Mouse (Mus musculus): ENCODE results near the gene Plpp1. TPM values are rescaled to one million over a fixed set of nuclear protein-coding genes. Genes with fewer than 3 reads are reported as not detected.

Gene Plpp1
- polyA plus RNA-seq, 2 experiments, result 16.5 to 32.7 TPM

GRCm38 (mm10) chr13:112805529-112805928, 4.9 kb downstream of the Plpp1 start:
- no peak for DNase-seq (ENCODE audit: low read depth in 3 of 3, low spot score in 3 of 3)
- Histone ChIP-seq H3K27ac (no peak overlapping the region; the same call in 1 of the 2 replicates), H3K4me1 (replicated peaks; ENCODE audit: control insufficient read depth in 2 of 2, insufficient read depth in 2 of 2, low read length in 1 of 2) (peaks cover 35 to 36% of the 10 kb centered on the region in 2 experiments)

GRCm38 (mm10) chr13:112807936-112808667, 7.5 kb downstream of the Plpp1 start:
- ATAC-seq (ENCODE audit: insufficient read depth) (peak; percentile 90), DNase-seq (ENCODE audit: low read depth in 3 of 3, low spot score in 3 of 3) (peak; percentile 64 to 71 (median 68))
- Histone ChIP-seq H3K27me3 (ENCODE audit: control insufficient read depth, insufficient read depth, low read length) (no peaks in the 10 kb centered on the region), H3K9me3 (ENCODE audit: control insufficient read depth, low read length) (no peaks in the 10 kb centered on the region), H3K9ac (replicated peaks) (peak overlapping the region; percentile 10; the same call in 1 of the 2 replicates), H3K4me3 (ENCODE audit: insufficient read depth in 1 of 2, low read depth in 2 of 2, low read length in 2 of 2) (no peak overlapping the region), H3K27ac (peak overlapping the region; percentile 64), H3K36me3 (replicated peaks; ENCODE audit: control insufficient read depth, insufficient read depth, low read depth) (peaks cover 22% of the 10 kb centered on the region), H3K4me1 (replicated peaks; ENCODE audit: control insufficient read depth in 2 of 2, insufficient read depth in 2 of 2, low read length in 1 of 2) (peaks cover 40 to 45% of the 10 kb centered on the region in 2 experiments), H3K4me2 (ENCODE audit: low read depth) (peak overlapping the region; percentile 53)
- 37% methylated on average over 10 of the region's 10 CpGs for WGBS (ENCODE audit: insufficient replicate concordance)
- TF ChIP-seq EP300 (IDR thresholded peaks at IDR 0.05; ENCODE audit: low read depth) (peak; percentile 79), CTCF (IDR thresholded peaks at IDR 0.05; ENCODE audit: low read depth) (no peak)

More at GRCm38 (mm10) chr13:112805529-112805928, 4.9 kb downstream of the Plpp1 start:
- no peak overlapping the region for H3K4me3 ChIP-seq (ENCODE audit: insufficient read depth in 1 of 2, low read depth in 2 of 2, low read length in 2 of 2)
- no peaks in the 10 kb centered on the region for H3K27me3 ChIP-seq (ENCODE audit: control insufficient read depth, insufficient read depth, low read length)
- no peak overlapping the region for H3K9ac ChIP-seq (replicated peaks)
- peaks cover 22% of the 10 kb centered on the region for H3K36me3 ChIP-seq (replicated peaks; ENCODE audit: control insufficient read depth, insufficient read depth, low read depth)
- no peak overlapping the region for H3K4me2 ChIP-seq (ENCODE audit: low read depth)
- no peaks in the 10 kb centered on the region for H3K9me3 ChIP-seq (ENCODE audit: control insufficient read depth, low read length)
- ATAC-seq (ENCODE audit: insufficient read depth), result no peak
- no peak for TF ChIP-seq CTCF (IDR thresholded peaks at IDR 0.05; ENCODE audit: low read depth)
- TF ChIP-seq EP300 (IDR thresholded peaks at IDR 0.05; ENCODE audit: low read depth), result peak; percentile 27; the same call in 1 of the 2 replicates
- WGBS (ENCODE audit: insufficient replicate concordance), result 83% methylated on average over 3 of the region's 3 CpGs

- no peaks in the 10 kb centered on the region for H3K27me3 ChIP-seq (ENCODE audit: control insufficient read depth, insufficient read depth, low read length)
- H3K9ac ChIP-seq (replicated peaks), result peak overlapping the region; percentile 39
- peaks cover 22% of the 10 kb centered on the region for H3K36me3 ChIP-seq (replicated peaks; ENCODE audit: control insufficient read depth, insufficient read depth, low read depth)
- ATAC-seq (ENCODE audit: insufficient read depth) (peak; percentile 30; the same call in 1 of the 2 replicates), DNase-seq (ENCODE audit: low read depth in 3 of 3, low spot score in 3 of 3) (no peak)
- H3K27ac ChIP-seq, result peak overlapping the region; percentile 64
- peak overlapping the region; percentile 48 for H3K4me2 ChIP-seq (ENCODE audit: low read depth)
- TF ChIP-seq EP300 (IDR thresholded peaks at IDR 0.05; ENCODE audit: low read depth) (peak; percentile 48), CTCF (IDR thresholded peaks at IDR 0.05; ENCODE audit: low read depth) (no peak)
- H3K4me3 ChIP-seq (ENCODE audit: insufficient read depth in 1 of 2, low read depth in 2 of 2, low read length in 2 of 2), result no peak overlapping the region
- H3K9me3 ChIP-seq (ENCODE audit: control insufficient read depth, low read length), result no peaks in the 10 kb centered on the region
- H3K4me1 ChIP-seq (replicated peaks; ENCODE audit: control insufficient read depth in 2 of 2, insufficient read depth in 2 of 2, low read length in 1 of 2), result peaks cover 40 to 45% of the 10 kb centered on the region in 2 experiments
- WGBS (ENCODE audit: insufficient replicate concordance), result 46% methylated on average over 7 of the region's 7 CpGs
These were observed 9.1 kb downstream of the Plpp1 start for GRCm38 (mm10) chr13:112809504-112810247.

- Histone ChIP-seq H3K4me3 (ENCODE audit: insufficient read depth in 1 of 2, low read depth in 2 of 2, low read length in 2 of 2) (no peak overlapping the region), H3K4me2 (ENCODE audit: low read depth) (peak overlapping the region; percentile 48), H3K27ac (peak overlapping the region; percentile 64), H3K9ac (replicated peaks) (peak overlapping the region; percentile 23), H3K9me3 (ENCODE audit: control insufficient read depth, low read length) (no peaks in the 10 kb centered on the region), H3K4me1 (replicated peaks; ENCODE audit: control insufficient read depth in 2 of 2, insufficient read depth in 2 of 2, low read length in 1 of 2) (peaks cover 40 to 45% of the 10 kb centered on the region in 2 experiments), H3K36me3 (replicated peaks; ENCODE audit: control insufficient read depth, insufficient read depth, low read depth) (peaks cover 22% of the 10 kb centered on the region), H3K27me3 (ENCODE audit: control insufficient read depth, insufficient read depth, low read length) (no peaks in the 10 kb centered on the region)
- DNase-seq (ENCODE audit: low read depth in 3 of 3, low spot score in 3 of 3) (no peak), ATAC-seq (ENCODE audit: insufficient read depth) (no peak)
- 62% methylated on average over 4 of the region's 4 CpGs for WGBS (ENCODE audit: insufficient replicate concordance)
- TF ChIP-seq EP300 (IDR thresholded peaks at IDR 0.05; ENCODE audit: low read depth), result no peak
These were observed 9.7 kb downstream of the Plpp1 start for GRCm38 (mm10) chr13:112810248-112810645.

- H3K27ac ChIP-seq, result no peak overlapping the region
These were observed 10.2 kb downstream of the Plpp1 start for GRCm38 (mm10) chr13:112810751-112811150.

More at GRCm38 (mm10) chr13:112810751-112811150, 10.2 kb downstream of the Plpp1 start:
- H3K4me2 ChIP-seq (ENCODE audit: low read depth), result no peak overlapping the region
- WGBS (ENCODE audit: insufficient replicate concordance), result 45% methylated on average over 9 of the region's 9 CpGs
- H3K4me1 ChIP-seq (replicated peaks; ENCODE audit: control insufficient read depth in 2 of 2, insufficient read depth in 2 of 2, low read length in 1 of 2), result peaks cover 42 to 48% of the 10 kb centered on the region in 2 experiments
- DNase-seq (ENCODE audit: low read depth in 3 of 3, low spot score in 3 of 3) (no peak), ATAC-seq (ENCODE audit: insufficient read depth) (no peak)
- H3K27me3 ChIP-seq (ENCODE audit: control insufficient read depth, insufficient read depth, low read length), result no peaks in the 10 kb centered on the region
- no peak for TF ChIP-seq EP300 (IDR thresholded peaks at IDR 0.05; ENCODE audit: low read depth)
- H3K9ac ChIP-seq (replicated peaks), result no peak overlapping the region
- H3K9me3 ChIP-seq (ENCODE audit: control insufficient read depth, low read length), result no peaks in the 10 kb centered on the region
- peaks cover 18% of the 10 kb centered on the region for H3K36me3 ChIP-seq (replicated peaks; ENCODE audit: control insufficient read depth, insufficient read depth, low read depth)
- H3K4me3 ChIP-seq (ENCODE audit: insufficient read depth in 1 of 2, low read depth in 2 of 2, low read length in 2 of 2), result no peak overlapping the region
